Mouse (Mus musculus): ENCODE results near the gene Hist1h2bg. TPM values are rescaled to one million over a fixed set of nuclear protein-coding genes. Genes with fewer than 3 reads are reported as not detected.
"Not testable (repeated sequence)": the region's sequence is repeated elsewhere in the genome, so short reads cannot be mapped to it uniquely, and the experiment has no call there.

The Hist1h2bg gene
- polyA plus RNA-seq, 1 experiment from 2014 or later, result 1.3 TPM

DNA sequence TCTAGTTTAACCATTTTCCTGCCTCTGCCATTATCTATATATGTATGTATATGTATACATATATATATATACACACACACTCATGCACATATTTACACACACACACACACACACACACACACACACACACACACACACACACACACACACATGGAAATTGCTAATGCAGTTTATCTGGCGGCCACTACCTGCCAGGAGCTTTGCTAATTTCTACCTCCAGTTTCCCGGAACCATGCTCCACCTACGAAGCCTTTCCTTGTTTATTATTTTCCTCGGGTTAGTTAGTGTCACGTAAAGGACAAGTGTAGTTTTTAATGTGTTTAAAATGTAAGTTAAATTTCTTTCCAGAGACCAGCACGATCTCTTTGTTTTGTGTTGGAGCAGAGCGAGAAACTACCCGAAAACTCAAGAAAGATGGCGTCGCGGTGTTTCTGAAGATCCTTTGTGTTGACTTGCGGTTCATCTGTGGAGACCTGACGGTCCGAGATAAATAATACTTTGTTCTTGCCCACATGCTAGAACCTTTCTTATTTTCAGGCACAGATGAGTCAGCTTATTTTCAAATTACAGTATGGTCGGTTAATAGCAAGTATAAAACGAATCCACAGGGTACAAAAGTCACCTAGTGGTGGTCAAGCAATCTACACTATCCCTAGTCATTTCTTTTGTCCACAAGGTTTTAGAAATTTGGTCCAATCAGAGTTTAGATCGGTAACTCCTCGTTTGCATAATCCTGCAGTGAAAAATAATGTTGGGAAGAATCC is 8.3 kb upstream of the Hist1h2bg start:
- TF ChIP-seq EP300 (IDR thresholded peaks at IDR 0.05) (no peak; the same call in 1 of the 2 replicates), CTCF (IDR thresholded peaks at IDR 0.05) (peak; percentile 77)
- DNase-seq (ENCODE audit: low spot score) (peak; percentile 96), ATAC-seq (peak; percentile 67)
- Histone ChIP-seq H3K36me3 (ENCODE audit: insufficient read depth, low read length) (no peaks in the 10 kb centered on the region), H3K27ac (ENCODE audit: low read length) (peak overlapping the region; percentile 91), H3K4me2 (replicated peaks; ENCODE audit: low read depth, low read length) (peak overlapping the region; percentile 70), H3K4me3 (ENCODE audit: low read depth, low read length) (peak overlapping the region; percentile 38), H3K4me1 (ENCODE audit: insufficient read depth, low read depth, low read length) (no peaks in the 10 kb centered on the region), H3K9me3 (ENCODE audit: low read length) (no peaks in the 10 kb centered on the region), H3K9ac (replicated peaks; ENCODE audit: low read depth) (peak overlapping the region; percentile 51), H3K27me3 (replicated peaks; ENCODE audit: insufficient read depth, low read length) (no peaks in the 10 kb centered on the region)
- 2% methylated on average over 18 of the region's 18 CpGs for WGBS

DNA sequence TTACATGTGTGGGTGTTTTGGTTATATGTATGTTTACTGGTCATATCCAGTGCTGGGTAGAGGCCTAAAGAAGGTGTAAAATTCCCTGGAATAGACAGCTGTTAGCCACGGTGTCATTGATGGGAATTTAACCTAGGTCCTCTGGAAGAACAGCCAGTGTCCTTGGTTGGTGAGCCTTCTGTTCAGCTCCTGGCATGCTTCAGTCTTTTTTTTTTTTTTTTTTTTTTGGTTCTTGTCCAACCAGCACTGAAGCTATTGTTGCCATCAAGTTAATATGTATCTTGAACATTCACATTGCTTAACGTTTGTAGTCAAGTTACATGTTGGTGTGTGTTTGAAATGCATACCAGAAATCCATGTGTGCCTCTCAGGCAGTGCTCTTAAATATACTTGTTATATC is 6.7 kb upstream of the Hist1h2bg start:
- Histone ChIP-seq H3K9ac (replicated peaks; ENCODE audit: low read depth) (no peak overlapping the region), H3K4me1 (ENCODE audit: insufficient read depth, low read depth, low read length) (no peaks in the 10 kb centered on the region), H3K27ac (ENCODE audit: low read length) (no peak overlapping the region), H3K9me3 (ENCODE audit: low read length) (no peaks in the 10 kb centered on the region), H3K27me3 (replicated peaks; ENCODE audit: insufficient read depth, low read length) (no peaks in the 10 kb centered on the region), H3K36me3 (ENCODE audit: insufficient read depth, low read length) (no peaks in the 10 kb centered on the region), H3K4me2 (replicated peaks; ENCODE audit: low read depth, low read length) (no peak overlapping the region), H3K4me3 (ENCODE audit: low read depth, low read length) (no peak overlapping the region)
- DNase-seq (ENCODE audit: low spot score) (peak; percentile 4), ATAC-seq (no peak)
- no peak for TF ChIP-seq CTCF (IDR thresholded peaks at IDR 0.05)
- no peak for TF ChIP-seq EP300 (IDR thresholded peaks at IDR 0.05)
- 61% methylated on average over 2 of the region's 2 CpGs for WGBS

DNA sequence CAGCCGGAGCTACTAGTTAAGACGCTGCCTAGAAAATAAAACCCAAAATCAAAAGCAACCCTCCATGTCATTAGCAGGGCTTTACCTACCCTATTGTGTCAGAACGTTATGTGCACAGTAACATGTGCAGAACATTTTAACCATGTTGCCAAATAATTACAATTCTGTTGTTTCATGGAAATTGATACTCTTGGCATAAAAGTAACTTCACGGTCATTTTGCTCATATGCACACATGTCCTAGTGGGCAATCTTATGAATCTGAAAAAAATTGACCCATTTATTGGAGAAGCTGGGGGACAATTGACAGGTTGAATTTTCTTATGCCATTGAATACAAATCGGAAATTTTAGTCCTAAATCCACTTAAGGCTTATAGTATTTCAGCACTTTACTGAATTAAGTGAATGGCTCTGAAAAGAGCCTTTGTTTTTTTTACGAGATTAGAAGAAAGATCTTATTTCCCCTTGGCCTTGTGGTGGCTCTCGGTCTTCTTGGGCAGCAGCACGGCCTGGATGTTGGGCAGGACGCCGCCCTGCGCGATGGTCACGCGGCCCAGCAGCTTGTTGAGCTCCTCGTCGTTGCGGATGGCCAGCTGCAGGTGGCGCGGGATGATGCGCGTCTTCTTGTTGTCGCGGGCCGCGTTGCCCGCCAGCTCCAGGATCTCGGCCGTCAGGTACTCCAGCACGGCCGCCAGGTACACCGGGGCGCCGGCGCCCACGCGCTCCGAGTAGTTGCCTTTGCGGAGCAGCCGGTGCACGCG is 755 bp upstream of the Hist1h2bg start:
- 3% methylated on average over 15 of the region's 41 CpGs for WGBS
- DNase-seq (ENCODE audit: low spot score), result peak; percentile 15

DNA sequence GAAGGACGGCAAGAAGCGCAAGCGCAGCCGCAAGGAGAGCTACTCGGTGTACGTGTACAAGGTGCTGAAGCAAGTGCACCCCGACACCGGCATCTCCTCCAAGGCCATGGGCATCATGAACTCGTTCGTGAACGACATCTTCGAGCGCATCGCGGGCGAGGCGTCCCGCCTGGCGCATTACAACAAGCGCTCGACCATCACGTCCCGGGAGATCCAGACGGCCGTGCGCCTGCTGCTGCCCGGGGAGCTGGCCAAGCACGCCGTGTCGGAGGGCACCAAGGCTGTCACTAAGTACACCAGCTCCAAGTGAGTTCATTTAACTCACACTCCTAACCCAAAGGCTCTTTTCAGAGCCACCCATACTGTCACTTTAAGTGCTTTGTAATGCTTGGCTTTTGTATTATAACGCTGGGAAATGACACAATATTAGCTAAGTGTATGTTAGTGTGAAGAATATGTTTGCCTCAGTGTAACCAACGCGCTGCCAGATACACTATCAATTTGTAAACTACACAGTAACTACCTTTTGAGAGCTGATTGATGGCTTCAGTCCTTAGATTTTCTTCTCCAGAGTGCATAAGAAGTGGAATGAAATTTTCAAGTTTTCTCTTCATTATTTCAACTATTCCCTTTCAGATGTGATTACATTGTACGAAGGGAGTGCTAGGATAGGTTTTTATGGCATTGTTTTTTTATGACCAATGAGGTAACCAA is 465 bp downstream of the Hist1h2bg start:
- DNase-seq (ENCODE audit: low spot score), result peak; percentile 17
- Histone ChIP-seq H3K9ac (replicated peaks; ENCODE audit: low read depth) (peak overlapping the region; percentile 17; the same call in 1 of the 2 replicates), H3K4me2 (replicated peaks; ENCODE audit: low read depth, low read length) (peak overlapping the region; percentile 64), H3K4me1 (ENCODE audit: insufficient read depth, low read depth, low read length) (peaks cover 11% of the 10 kb centered on the region; the same call in 1 of the 2 replicates), H3K27ac (ENCODE audit: low read length) (peak overlapping the region; percentile 91), H3K4me3 (ENCODE audit: low read depth, low read length) (peak overlapping the region; percentile 33)
- not testable (repeated sequence) for H3K27me3 ChIP-seq (replicated peaks; ENCODE audit: insufficient read depth, low read length); ATAC-seq; H3K9me3 ChIP-seq (ENCODE audit: low read length); H3K36me3 ChIP-seq (ENCODE audit: insufficient read depth, low read length)
- under 1% methylated on average over 8 of the region's 34 CpGs for WGBS
- 0 out of 2 replicates have a peak, but pooled peaks have one; percentile 15 for TF ChIP-seq EP300 (IDR thresholded peaks at IDR 0.05)

More for the DNA sequence above, 755 bp upstream of the Hist1h2bg start:
- Histone ChIP-seq H3K4me3 (ENCODE audit: low read depth, low read length) (peak overlapping the region; percentile 33), H3K9ac (replicated peaks; ENCODE audit: low read depth) (peak overlapping the region; percentile 34; the same call in 1 of the 2 replicates), H3K4me2 (replicated peaks; ENCODE audit: low read depth, low read length) (peak overlapping the region; percentile 64), H3K27ac (ENCODE audit: low read length) (peak overlapping the region; percentile 91)
- peak; percentile 23; the same call in 1 of the 2 replicates for TF ChIP-seq CTCF (IDR thresholded peaks at IDR 0.05)
- H3K36me3 ChIP-seq (ENCODE audit: insufficient read depth, low read length); H3K27me3 ChIP-seq (replicated peaks; ENCODE audit: insufficient read depth, low read length); H3K4me1 ChIP-seq (ENCODE audit: insufficient read depth, low read depth, low read length); H3K9me3 ChIP-seq (ENCODE audit: low read length): not testable (repeated sequence)
- peak; percentile 25 for ATAC-seq

- WGBS, result 16% methylated on average over 2 of the region's 2 CpGs
- H3K27me3 ChIP-seq (replicated peaks; ENCODE audit: insufficient read depth, low read length), result no peaks in the 10 kb centered on the region
- no peak for ATAC-seq
- peak overlapping the region; percentile 33 for H3K4me3 ChIP-seq (ENCODE audit: low read depth, low read length)
- peak overlapping the region; percentile 48 for H3K27ac ChIP-seq (ENCODE audit: low read length)
- H3K9me3 ChIP-seq (ENCODE audit: low read length), result no peaks in the 10 kb centered on the region
- H3K4me2 ChIP-seq (replicated peaks; ENCODE audit: low read depth, low read length), result peak overlapping the region; percentile 64
- peak; percentile 18 for DNase-seq (ENCODE audit: low spot score)
- peak overlapping the region; percentile 17; the same call in 1 of the 2 replicates for H3K9ac ChIP-seq (replicated peaks; ENCODE audit: low read depth)
- H3K36me3 ChIP-seq (ENCODE audit: insufficient read depth, low read length), result no peaks in the 10 kb centered on the region
- TF ChIP-seq EP300 (IDR thresholded peaks at IDR 0.05) (no peak), CTCF (IDR thresholded peaks at IDR 0.05) (no peak)
- H3K4me1 ChIP-seq (ENCODE audit: insufficient read depth, low read depth, low read length), result peaks cover 11% of the 10 kb centered on the region; the same call in 1 of the 2 replicates
Observed at GRCm38 (mm10) chr13:23572218-23573033, 1.2 kb downstream of the Hist1h2bg start.

DNA sequence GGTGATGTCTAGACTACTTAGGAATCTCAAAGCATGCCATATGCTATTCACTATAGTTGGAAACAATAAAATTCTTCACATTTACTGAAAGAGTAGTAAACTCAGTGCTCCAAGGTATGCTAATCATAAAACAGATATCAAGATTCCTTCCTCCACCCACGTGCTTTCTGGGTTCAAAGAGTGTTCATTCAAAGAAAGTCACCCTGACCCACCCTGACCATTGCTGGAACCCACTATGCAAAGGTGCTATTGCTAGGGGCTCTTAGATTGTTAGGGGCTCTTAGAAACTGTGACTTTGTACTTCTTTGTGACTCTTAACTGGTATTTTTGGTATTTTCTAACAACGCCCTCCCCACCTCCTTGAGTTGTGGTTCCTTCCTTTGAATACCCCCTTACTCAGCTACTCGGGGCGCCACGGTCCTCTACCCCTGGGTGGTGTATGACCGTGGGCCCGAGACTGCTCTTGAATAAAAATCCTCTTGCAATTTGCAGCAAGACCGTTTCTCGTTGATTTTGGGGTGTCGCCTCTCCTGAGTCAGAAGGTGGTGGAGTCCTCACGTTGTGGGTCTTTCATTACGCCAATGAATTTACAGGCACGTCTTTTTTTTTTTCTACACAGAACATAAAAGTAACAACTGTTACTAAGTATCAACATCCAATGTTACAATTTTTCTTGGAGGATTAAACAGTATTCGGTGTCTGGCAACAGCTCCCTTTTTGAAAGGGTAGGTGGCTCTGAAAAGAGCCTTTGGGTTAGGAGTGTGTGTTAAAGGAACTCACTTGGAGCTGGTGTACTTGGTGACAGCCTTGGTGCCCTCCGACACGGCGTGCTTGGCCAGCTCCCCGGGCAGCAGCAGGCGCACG is 2.1 kb downstream of the Hist1h2bg start:
- Histone ChIP-seq H3K4me3 (ENCODE audit: low read depth, low read length) (peak overlapping the region; percentile 16; the same call in 1 of the 2 replicates), H3K4me2 (replicated peaks; ENCODE audit: low read depth, low read length) (peak overlapping the region; percentile 64), H3K9ac (replicated peaks; ENCODE audit: low read depth) (peak overlapping the region; percentile 27; the same call in 1 of the 2 replicates), H3K27ac (ENCODE audit: low read length) (peak overlapping the region; percentile 39; the same call in 1 of the 2 replicates), H3K4me1 (ENCODE audit: insufficient read depth, low read depth, low read length) (peaks cover 11% of the 10 kb centered on the region; the same call in 1 of the 2 replicates)
- not testable (repeated sequence) for ATAC-seq; H3K36me3 ChIP-seq (ENCODE audit: insufficient read depth, low read length); H3K27me3 ChIP-seq (replicated peaks; ENCODE audit: insufficient read depth, low read length); H3K9me3 ChIP-seq (ENCODE audit: low read length)
- 7% methylated on average over 14 of the region's 20 CpGs for WGBS
- DNase-seq (ENCODE audit: low spot score), result peak; percentile 12

Data from lung, postnatal 0 days (tissue).